Mouse (Mus musculus) forebrain, embryonic 13.5 days (tissue): ENCODE measurements at regions not wholly inside any gene's neighbourhood (a gene's known extent, or its start where the extent isn't known, plus 50 kb on each side); places are given as distances from the start of the nearest gene placed in this dataset.

Experiments used
- ATAC-seq: fragments of 200-750 bp; cut with Nextera tagmentation; 2 replicates; pipeline ENCODE4 v1.8.0; 2017
- H3K27ac ChIP-seq: fragments of 300-500 bp; sonication (generic); 2 replicates; pipeline ENCODE4 v1.5.1; 2015; ENCODE audit warnings: inconsistent platforms, mild to moderate bottlenecking, moderate library complexity
- H3K27me3 ChIP-seq: fragments of 300-500 bp; sonication (generic); 2 replicates; pipeline ENCODE4 v1.6.1; 2015; ENCODE audit warnings: mild to moderate bottlenecking, inconsistent platforms
- H3K36me3 ChIP-seq: fragments of 300-500 bp; sonication (generic); 2 replicates; pipeline ENCODE4 v1.6.1; 2015; ENCODE audit warnings: mild to moderate bottlenecking, inconsistent platforms; ENCODE audit not compliant: poor library complexity, severe bottlenecking
- H3K4me1 ChIP-seq: fragments of 300-500 bp; sonication (generic); 2 replicates; pipeline ENCODE4 v1.6.1; 2015; ENCODE audit warnings: inconsistent platforms
- H3K4me2 ChIP-seq: fragments of 300-500 bp; sonication (generic); 2 replicates; pipeline ENCODE4 v1.6.1; 2015; ENCODE audit warnings: inconsistent platforms, mild to moderate bottlenecking, moderate library complexity
- H3K4me3 ChIP-seq: fragments of 300-500 bp; sonication (generic); 2 replicates; pipeline ENCODE4 v1.5.1; 2015; ENCODE audit warnings: mild to moderate bottlenecking, inconsistent platforms
- H3K9ac ChIP-seq: fragments of 300-500 bp; sonication (generic); 2 replicates; pipeline ENCODE4 v1.6.1; 2015; ENCODE audit warnings: mild to moderate bottlenecking, inconsistent platforms
- H3K9me3 ChIP-seq: fragments of 300-500 bp; sonication (generic); replicated peaks from 2 replicates; pipeline ENCODE4 v1.6.1; 2016; ENCODE audit warnings: inconsistent platforms
- WGBS: fragments of 180-500 bp; shearing (Covaris S2); methylation state at CpG from one replicate; pipeline ENCODE4 v1.1.7; 2015; 5-methylcytosine and 5-hydroxymethylcytosine counted together

- H3K36me3 ChIP-seq, result no peaks in the 10 kb centered on the region
- H3K9me3 ChIP-seq, result no peaks in the 10 kb centered on the region
- 0 out of 2 replicates have a peak overlapping the region, but pooled peaks have one; percentile 10 for H3K4me2 ChIP-seq
- H3K4me3 ChIP-seq, result no peak overlapping the region
- no peaks in the 10 kb centered on the region for H3K27me3 ChIP-seq
- peak overlapping the region; percentile 49; the same call in 1 of the 2 replicates for H3K27ac ChIP-seq
- 30% methylated on average over 16 of the region's 16 CpGs for WGBS
- ATAC-seq, result peak; percentile 86
- H3K9ac ChIP-seq, result no peak overlapping the region
- H3K4me1 ChIP-seq, result peaks cover 22% of the 10 kb centered on the region
Measured at GRCm38 (mm10) chr10:67383802-67384567, 98.9 kb upstream of the Nrbf2 start.

- no peaks in the 10 kb centered on the region for H3K36me3 ChIP-seq
- no peak overlapping the region for H3K4me3 ChIP-seq
- peak overlapping the region; percentile 49; the same call in 1 of the 2 replicates for H3K27ac ChIP-seq
- ATAC-seq, result no peak
- peaks cover 22% of the 10 kb centered on the region for H3K4me1 ChIP-seq
- 0 out of 2 replicates have a peak overlapping the region, but pooled peaks have one; percentile 10 for H3K4me2 ChIP-seq
- WGBS, result 39% methylated on average over 4 of the region's 4 CpGs
- no peaks in the 10 kb centered on the region for H3K9me3 ChIP-seq
- H3K27me3 ChIP-seq, result no peaks in the 10 kb centered on the region
- no peak overlapping the region for H3K9ac ChIP-seq
Measured at GRCm38 (mm10) chr10:67384568-67384958, 99.5 kb upstream of the Nrbf2 start.

GRCm38 (mm10) chr10:67385966-67386365 is 100.9 kb upstream of the Nrbf2 start:
- H3K27ac ChIP-seq, result no peak overlapping the region
- 81% methylated on average over 5 of the region's 5 CpGs for WGBS
- no peak overlapping the region for H3K4me3 ChIP-seq
- H3K4me1 ChIP-seq, result peaks cover 22% of the 10 kb centered on the region
- no peaks in the 10 kb centered on the region for H3K27me3 ChIP-seq
- no peak overlapping the region for H3K9ac ChIP-seq
- H3K9me3 ChIP-seq, result no peaks in the 10 kb centered on the region
- H3K36me3 ChIP-seq, result no peaks in the 10 kb centered on the region
- no peak overlapping the region for H3K4me2 ChIP-seq
- ATAC-seq, result no peak

- H3K9ac ChIP-seq, result no peak overlapping the region
- H3K27ac ChIP-seq, result no peak overlapping the region
- no peaks in the 10 kb centered on the region for H3K27me3 ChIP-seq
- H3K4me3 ChIP-seq, result no peak overlapping the region
- 34% methylated on average over 6 of the region's 6 CpGs for WGBS
- peak; percentile 62; the same call in 1 of the 2 replicates for ATAC-seq
- H3K4me2 ChIP-seq, result no peak overlapping the region
- no peaks in the 10 kb centered on the region for H3K36me3 ChIP-seq
- no peaks in the 10 kb centered on the region for H3K9me3 ChIP-seq
- H3K4me1 ChIP-seq, result peaks cover 12% of the 10 kb centered on the region
Measured at GRCm38 (mm10) chr10:67388755-67389154, 103.7 kb upstream of the Nrbf2 start.

GRCm38 (mm10) chr10:67400434-67400833 is 115.3 kb upstream of the Nrbf2 start:
- no peaks in the 10 kb centered on the region for H3K9me3 ChIP-seq
- no peaks in the 10 kb centered on the region for H3K27me3 ChIP-seq
- H3K4me1 ChIP-seq, result no peaks in the 10 kb centered on the region
- H3K4me2 ChIP-seq, result no peak overlapping the region
- no peak overlapping the region for H3K9ac ChIP-seq
- no peak for ATAC-seq
- no peak overlapping the region for H3K4me3 ChIP-seq
- 66% methylated on average over 5 of the region's 5 CpGs for WGBS
- H3K27ac ChIP-seq, result no peak overlapping the region
- no peaks in the 10 kb centered on the region for H3K36me3 ChIP-seq

GRCm38 (mm10) chr10:67401409-67401808 is 116.3 kb upstream of the Nrbf2 start:
- no peaks in the 10 kb centered on the region for H3K36me3 ChIP-seq
- no peak for ATAC-seq
- no peak overlapping the region for H3K27ac ChIP-seq
- H3K9ac ChIP-seq, result no peak overlapping the region
- WGBS, result 73% methylated on average over 6 of the region's 6 CpGs
- H3K27me3 ChIP-seq, result no peaks in the 10 kb centered on the region
- no peak overlapping the region for H3K4me2 ChIP-seq
- H3K9me3 ChIP-seq, result no peaks in the 10 kb centered on the region
- no peaks in the 10 kb centered on the region for H3K4me1 ChIP-seq
- H3K4me3 ChIP-seq, result no peak overlapping the region

- Histone ChIP-seq H3K9me3 (no peaks in the 10 kb centered on the region), H3K27me3 (no peaks in the 10 kb centered on the region), H3K9ac (no peak overlapping the region), H3K4me1 (no peaks in the 10 kb centered on the region), H3K4me3 (no peak overlapping the region), H3K36me3 (no peaks in the 10 kb centered on the region), H3K4me2 (no peak overlapping the region), H3K27ac (no peak overlapping the region)
- 91% methylated on average over 8 of the region's 8 CpGs for WGBS
- no peak for ATAC-seq
Measured at GRCm38 (mm10) chr10:67417529-67417928, 117.7 kb upstream of the Egr2 start.

GRCm38 (mm10) chr10:67420761-67421160 is 114.5 kb upstream of the Egr2 start:
- no peak for ATAC-seq
- Histone ChIP-seq H3K4me3 (no peak overlapping the region), H3K9me3 (no peaks in the 10 kb centered on the region), H3K4me2 (no peak overlapping the region), H3K36me3 (no peaks in the 10 kb centered on the region), H3K27me3 (no peaks in the 10 kb centered on the region), H3K27ac (no peak overlapping the region), H3K4me1 (no peaks in the 10 kb centered on the region), H3K9ac (no peak overlapping the region)
- 90% methylated on average over 5 of the region's 5 CpGs for WGBS

- Histone ChIP-seq H3K4me2 (no peak overlapping the region), H3K9ac (no peak overlapping the region), H3K9me3 (no peaks in the 10 kb centered on the region), H3K4me1 (no peaks in the 10 kb centered on the region), H3K36me3 (no peaks in the 10 kb centered on the region), H3K27me3 (no peaks in the 10 kb centered on the region), H3K4me3 (no peak overlapping the region), H3K27ac (no peak overlapping the region)
- no peak for ATAC-seq
- 96% methylated on average over 6 of the region's 6 CpGs for WGBS
Measured at GRCm38 (mm10) chr10:67425407-67425806, 109.9 kb upstream of the Egr2 start.

GRCm38 (mm10) chr10:67427220-67427619 is 108.1 kb upstream of the Egr2 start:
- no peak for ATAC-seq
- no peak overlapping the region for H3K4me2 ChIP-seq
- no peaks in the 10 kb centered on the region for H3K4me1 ChIP-seq
- H3K9me3 ChIP-seq, result no peaks in the 10 kb centered on the region
- H3K9ac ChIP-seq, result no peak overlapping the region
- H3K36me3 ChIP-seq, result no peaks in the 10 kb centered on the region
- no peak overlapping the region for H3K4me3 ChIP-seq
- 33% methylated on average over 10 of the region's 10 CpGs for WGBS
- no peaks in the 10 kb centered on the region for H3K27me3 ChIP-seq
- no peak overlapping the region for H3K27ac ChIP-seq

- H3K4me2 ChIP-seq, result no peak overlapping the region
- H3K27me3 ChIP-seq, result no peaks in the 10 kb centered on the region
- H3K9me3 ChIP-seq, result no peaks in the 10 kb centered on the region
- no peak for ATAC-seq
- no peak overlapping the region for H3K9ac ChIP-seq
- no peaks in the 10 kb centered on the region for H3K4me1 ChIP-seq
- H3K27ac ChIP-seq, result no peak overlapping the region
- 92% methylated on average over 2 of the region's 2 CpGs for WGBS
- H3K4me3 ChIP-seq, result no peak overlapping the region
- no peaks in the 10 kb centered on the region for H3K36me3 ChIP-seq
Measured at GRCm38 (mm10) chr10:67430805-67431204, 104.5 kb upstream of the Egr2 start.

GRCm38 (mm10) chr10:67439042-67439635 is 96.1 kb upstream of the Egr2 start:
- 92% methylated on average over 15 of the region's 15 CpGs for WGBS
- H3K36me3 ChIP-seq, result no peaks in the 10 kb centered on the region
- no peak overlapping the region for H3K9ac ChIP-seq
- no peak overlapping the region for H3K27ac ChIP-seq
- H3K4me3 ChIP-seq, result no peak overlapping the region
- ATAC-seq, result no peak
- no peaks in the 10 kb centered on the region for H3K4me1 ChIP-seq
- no peaks in the 10 kb centered on the region for H3K27me3 ChIP-seq
- no peak overlapping the region for H3K4me2 ChIP-seq
- H3K9me3 ChIP-seq, result no peaks in the 10 kb centered on the region
